Mouse (Mus musculus) left cerebral cortex, adult 18-20 months (tissue): ENCODE data around the gene F2. TPM values are rescaled to one million over a fixed set of nuclear protein-coding genes. Genes with fewer than 3 reads are reported as not detected.
A peak's percentile ranks its signal among the peaks of the same experiment; 100 is the strongest.

Experiments
- DNase-seq, 2 experiments: peaks; one replicate each; pipeline ENCODE4 v3.0.0; 2021 to 2022; ENCODE audit warnings: low spot score in 2 of 2, mixed read lengths in 1 of 2
- long read RNA-seq, 2 experiments: library from polyadenylated mRNA; stranded (forward); transcript quantifications; one replicate each; pipeline ENCODE4 v2.0.0; 2021
- total RNA-seq, 2 experiments: library from RNA; stranded (reverse); gene quantifications; 2 replicates each; pipeline ENCODE4 v1.2.3; 2021

F2 gene
- under 1 TPM in 1 of 2 experiments, not detected in 1; 0.14 TPM for total RNA-seq
- long read RNA-seq, experiment 1 = 0 reads
- long read RNA-seq, experiment 2 = 0 reads

DNA sequence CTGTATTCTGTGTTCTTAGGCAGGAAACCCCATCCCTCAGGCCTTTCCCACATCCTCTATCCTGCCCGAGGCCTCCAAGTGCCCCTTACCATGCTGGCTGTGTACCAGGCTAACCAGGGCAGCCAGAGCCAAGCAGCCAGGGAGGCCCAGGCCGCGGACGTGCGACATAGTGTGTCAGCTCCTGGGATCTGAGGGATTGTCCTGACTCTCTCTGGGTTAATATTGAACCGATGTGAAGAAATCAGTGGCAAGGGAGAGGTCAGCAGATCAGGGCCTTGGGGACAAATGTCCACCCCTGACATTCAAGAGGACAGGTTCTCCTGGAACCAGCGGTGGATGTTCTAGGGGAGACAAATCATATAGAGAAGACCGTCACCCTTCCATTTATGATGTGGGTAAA, at the start of gene F2:
Gene F2, minus strand, starts transcription at position 186 of the 400 bp plus-strand sequence.
- DNase-seq = no peak

DNA sequence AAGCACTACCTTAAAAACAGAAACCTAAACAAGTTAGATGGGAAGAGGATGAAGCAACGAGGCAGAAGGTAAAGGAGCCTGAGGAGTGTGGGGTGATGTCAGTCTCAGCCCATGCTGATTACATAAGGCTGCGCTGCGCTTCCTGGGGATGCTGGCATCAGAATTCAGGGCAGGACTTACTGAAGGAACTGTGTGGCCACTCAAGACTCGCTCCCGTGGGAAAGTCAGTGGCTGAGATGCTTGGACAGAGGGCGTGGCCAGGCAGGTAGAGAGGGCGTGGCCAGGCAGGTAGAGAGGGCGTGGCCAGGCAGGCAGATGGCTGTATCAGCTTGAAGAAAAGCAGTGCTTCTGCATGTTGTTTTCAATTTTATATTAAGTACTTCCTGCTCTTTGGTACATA, 47.7 kb upstream of the F2 start:
- no peak for DNase-seq

DNA sequence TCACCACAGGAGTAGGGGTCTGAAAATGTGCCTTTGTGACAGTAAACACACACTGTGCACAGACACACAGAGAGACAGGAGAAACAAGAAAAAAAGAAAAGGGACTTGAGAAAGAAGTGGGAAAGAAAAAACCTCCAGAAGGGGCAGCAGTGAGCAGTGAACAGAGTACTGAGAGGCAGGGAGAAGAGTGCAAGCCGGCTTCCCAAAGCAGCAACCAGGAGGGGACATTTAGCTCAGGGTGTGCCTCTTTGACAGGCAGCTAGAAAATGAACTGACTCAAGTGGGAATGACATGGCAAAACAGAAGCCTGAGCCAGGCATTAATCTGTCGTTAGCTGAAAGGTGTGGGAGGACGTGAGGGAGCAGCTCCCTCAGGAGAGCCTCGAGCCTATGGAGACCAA, 46.6 kb upstream of the F2 start:
- DNase-seq = peak; percentile 70 to 78

DNA sequence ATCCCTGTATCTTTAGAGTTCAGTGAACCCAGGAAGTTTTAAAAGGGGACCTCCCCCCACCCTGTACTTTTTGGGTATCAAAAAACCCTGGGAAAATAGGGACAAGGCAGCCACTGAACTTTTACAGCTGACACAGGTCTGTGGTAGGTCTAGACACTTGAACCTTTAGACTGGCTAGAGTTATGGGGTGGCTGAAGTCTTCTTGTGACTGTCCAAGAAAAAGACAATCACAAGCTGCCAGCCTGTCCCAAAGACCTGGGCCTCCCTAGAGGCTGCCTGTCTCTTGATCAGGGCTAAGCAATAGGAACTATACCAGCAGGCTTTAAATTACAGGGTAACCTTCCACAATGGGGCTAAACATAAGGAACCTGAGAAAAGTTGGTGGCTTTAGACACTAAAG, 40.7 kb upstream of the F2 start:
- DNase-seq = no peak

DNA sequence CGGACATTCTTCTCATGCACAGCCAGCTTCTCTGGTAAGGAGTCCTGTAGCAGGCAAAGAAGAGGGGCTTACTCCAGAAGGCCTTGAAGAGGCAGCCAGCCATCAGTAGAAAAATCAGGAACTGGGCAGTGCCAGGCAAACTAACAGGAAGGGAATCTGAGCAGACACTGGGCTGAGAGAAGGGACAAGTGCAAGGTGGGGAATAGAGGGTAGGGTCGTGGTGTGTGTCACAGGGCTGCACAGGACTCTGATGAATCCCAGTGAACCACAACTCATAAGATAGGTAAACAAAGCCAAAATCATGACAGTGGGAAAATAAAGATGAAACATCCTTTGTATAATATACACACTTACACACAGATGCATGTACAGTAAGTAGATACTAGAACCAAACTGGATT, 40.2 kb upstream of the F2 start:
- DNase-seq = no peak

DNA sequence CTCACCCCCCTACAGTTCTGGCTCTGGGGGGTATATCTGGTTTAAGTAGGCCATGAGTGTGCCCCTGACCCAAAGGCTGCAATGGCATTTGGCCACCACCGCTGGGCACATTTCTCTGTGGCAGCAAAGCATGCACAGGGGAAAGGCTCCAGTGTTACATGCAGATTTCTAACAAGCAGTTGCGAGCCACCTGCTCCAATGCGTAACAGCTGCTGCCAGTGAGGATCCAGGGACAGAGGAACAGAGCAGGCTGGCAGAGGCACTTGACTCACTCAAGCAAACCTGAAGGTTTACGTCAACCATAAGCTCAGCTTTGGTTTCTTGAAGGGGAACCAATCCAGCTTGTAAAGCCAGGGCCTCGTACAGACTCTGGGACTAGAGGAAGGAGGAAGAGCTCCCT, 38.7 kb upstream of the F2 start:
- peak; percentile 41 to 43 for DNase-seq

DNA sequence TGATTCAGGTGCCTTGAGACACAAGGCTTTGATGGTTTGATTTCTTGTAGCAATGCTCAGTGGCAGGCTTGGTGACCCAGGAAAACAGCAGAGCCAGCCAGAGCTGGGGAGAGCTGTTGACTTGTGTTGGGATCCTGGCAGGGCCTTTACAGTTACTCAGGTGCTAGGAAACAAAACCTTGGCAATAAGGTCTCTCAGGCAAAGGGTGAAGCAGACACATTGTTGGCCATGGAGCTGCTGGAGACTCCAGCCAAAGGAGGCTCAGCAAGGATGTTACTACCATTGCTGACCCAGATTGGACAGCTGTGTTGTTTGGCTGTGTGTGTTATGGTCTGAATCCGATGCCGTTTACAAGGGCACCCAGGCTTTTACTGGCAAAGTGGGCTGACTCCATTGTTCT, 37.4 kb upstream of the F2 start:
- no peak for DNase-seq

DNA sequence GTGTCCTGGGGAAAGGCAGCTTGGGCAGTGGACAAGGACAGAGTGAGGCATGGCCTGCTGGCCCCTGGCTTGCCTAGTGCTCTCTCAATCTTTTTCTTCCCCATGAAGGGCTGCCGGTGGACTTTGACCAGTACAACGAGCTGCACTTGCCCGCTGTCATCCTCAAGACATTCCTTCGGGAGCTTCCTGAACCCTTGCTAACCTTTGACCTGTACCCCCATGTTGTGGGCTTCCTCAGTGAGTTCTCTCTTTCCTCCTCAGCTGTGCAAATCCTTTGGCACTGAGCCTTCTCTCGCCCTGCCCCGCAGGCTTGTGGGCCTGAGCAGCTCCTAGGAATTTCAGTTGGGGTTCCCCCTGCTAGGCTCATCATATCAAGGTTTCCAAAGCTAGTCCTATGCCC, 33.8 kb upstream of the F2 start:
- DNase-seq = no peak

DNA sequence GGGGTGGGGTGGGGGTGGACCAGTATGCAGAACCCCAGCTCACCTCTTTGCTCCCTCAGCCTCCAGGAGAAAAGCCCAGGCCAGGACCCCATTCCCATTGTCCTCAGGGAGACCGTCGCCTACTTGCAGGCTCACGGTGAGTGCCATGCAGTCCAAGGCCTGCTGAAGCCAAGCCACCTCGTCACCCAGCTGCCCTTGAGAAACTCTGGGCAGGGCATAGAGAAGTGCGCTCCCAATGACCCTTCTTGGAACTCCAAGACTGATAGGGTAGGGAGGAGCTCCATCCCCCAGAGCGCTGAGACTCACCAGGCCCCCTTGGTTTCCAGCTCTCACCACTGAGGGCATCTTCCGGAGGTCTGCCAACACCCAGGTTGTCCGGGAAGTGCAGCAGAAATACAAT, 33.1 kb upstream of the F2 start:
- DNase-seq = no peak

DNA sequence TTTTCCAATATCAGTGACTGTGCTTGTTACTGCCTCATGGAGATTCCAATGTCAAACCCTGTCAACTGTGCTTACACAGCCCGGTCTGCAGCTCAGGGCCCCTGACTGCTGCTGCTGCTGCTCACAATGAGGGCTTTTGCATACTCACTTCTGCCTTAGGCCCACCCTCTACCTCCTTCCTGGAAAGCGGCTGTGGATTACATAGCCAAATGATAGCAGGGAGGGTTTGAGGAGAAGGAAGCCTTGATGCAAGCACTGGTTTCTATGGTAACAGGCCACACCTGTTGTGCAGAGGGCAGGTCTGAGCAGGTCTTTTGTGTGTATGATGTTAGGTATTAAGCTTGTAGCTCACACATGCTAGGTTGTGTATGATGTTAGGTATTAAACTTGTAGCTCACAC, 31.5 kb upstream of the F2 start:
- no peak for DNase-seq

DNA sequence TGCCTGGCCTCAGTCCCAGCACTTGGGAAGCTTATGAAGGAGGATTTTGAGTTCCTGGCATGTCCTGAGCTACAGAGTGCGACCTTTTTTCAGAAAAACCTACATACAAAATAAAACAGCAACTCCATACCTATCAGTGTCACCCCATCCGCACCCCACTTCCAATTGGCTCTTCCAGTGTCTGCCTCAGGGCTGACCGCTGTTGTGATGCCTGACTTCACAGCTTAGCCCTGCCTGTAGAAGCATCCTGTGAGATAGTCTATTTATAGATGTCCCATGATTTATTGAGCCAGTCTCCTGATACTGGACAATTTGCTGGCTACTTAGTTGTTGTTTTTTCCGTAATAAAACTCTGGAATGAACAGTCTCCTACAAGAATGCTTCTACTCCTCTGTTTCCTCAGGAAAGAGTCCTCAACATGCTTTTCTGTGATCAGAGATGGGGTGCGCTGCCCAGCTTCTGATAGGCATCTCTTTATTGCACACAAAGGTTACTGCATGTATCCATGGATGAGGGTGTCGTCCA, 30.2 kb upstream of the F2 start:
- no peak for DNase-seq

DNA sequence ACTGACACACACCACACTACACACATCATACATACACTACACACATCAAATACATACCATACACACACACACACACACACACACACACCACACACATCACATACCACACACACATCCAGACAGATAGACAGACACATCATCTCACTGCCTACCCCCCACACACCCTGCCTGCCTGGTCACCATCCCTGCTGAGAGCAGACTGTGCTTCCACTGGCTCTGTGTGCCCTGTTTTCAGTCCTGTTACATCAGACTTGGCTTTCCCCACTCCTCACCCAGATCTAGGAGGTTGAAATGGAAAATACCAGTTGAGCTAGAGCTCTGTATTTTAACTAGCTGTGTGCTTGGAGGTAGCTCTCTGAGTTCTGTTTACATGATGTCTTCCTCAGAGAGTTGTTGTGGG, 28.6 kb upstream of the F2 start:
- no peak for DNase-seq

DNA sequence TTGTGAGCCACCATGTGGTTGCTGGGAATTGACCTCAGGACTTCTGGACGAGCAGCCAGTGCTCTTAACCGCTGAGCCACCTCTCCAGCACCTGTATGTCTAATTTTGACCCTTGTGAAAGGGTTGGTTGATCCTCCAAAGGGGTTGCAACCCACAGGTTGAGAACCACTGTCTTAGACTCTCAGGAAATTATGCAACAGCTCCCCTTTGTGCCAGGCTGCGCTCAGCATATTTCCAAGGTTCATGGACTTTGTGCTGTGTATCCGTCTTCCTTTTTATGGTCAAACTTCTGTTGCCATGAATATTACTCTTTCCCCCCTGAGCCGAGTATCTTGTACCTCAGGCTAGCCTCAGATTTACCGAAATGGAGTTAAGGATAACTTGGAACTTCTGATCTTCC, 24.8 kb upstream of the F2 start:
- DNase-seq = no peak

DNA sequence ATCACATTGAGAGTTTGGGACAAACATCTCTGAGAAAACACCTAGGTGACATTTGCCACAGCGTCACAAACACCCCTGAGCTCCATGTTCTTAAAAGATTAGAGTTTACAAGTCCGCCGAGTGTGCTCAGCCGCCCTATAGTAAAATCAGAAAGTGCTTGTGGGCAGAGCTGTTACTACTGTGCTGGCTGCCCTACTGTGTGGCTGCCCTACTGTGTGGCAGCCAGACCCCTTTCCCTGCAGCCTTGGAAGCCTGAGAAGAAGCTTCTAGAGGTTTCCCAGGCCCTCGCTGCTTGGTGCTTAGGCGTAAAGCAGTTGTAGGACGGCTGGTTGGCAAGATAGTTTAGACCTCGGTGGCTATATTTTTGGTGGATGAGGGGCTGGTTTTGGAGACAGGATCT, 23.4 kb upstream of the F2 start:
- no peak for DNase-seq

DNA sequence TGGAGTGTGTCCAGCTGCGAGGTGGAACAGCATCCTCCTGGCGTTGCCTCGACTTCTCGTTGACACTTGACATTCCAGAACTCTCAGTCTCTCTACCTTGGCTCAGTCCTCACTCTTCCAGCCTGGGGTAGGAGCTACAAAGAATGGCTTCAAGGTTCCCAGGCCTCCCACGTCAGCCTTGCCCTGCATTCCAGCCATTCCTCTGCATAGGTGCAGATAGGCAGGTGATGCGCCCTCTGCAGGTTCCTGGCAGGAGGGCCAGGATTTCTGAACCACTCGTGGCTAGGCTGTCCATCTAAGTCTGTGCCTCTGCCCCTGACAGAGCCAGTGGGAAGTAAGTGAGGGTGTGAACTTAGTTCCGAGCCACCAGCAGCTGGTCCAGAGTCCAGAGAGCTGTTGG, 20.6 kb upstream of the F2 start:
- no peak for DNase-seq

DNA sequence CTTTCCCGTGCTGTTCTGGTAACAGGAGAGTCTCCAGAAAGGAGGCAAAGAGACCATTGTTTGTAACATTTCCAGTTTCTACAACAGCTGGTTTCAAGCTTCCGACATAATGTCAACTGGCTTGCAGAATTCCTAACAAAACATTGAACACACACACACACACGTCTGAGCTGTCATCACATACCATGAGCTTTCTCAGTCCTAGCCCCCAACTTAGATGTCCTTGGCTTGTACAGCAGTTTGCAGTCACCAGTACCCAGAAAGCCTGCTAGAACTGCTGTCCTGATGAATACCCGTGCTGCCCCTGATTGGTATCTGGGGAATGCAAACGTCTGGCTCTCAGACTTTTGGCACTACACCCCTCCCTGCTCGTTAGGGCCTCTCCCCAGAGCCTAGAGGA, 19.6 kb upstream of the F2 start:
- DNase-seq = no peak

DNA sequence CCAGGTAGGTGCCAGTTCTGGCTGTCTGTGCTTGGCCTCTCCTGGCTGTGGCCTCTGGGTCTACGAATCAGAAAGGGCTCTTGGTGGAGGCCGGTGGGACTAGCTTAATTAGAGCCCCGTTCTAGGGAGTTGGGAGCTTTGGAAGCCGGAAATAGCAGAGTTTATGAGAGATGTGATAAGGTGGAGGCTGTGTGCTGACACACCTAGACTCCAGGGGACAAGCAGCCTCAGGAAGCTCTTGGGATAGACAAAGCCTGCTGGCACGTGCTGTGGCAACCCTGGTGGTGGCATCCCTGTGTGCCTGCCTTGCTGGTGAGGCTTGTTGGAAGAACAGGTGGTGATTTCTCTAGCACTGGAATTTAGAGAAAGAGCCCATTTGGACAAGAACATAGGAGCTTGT, 19.2 kb upstream of the F2 start:
- DNase-seq = no peak

DNA sequence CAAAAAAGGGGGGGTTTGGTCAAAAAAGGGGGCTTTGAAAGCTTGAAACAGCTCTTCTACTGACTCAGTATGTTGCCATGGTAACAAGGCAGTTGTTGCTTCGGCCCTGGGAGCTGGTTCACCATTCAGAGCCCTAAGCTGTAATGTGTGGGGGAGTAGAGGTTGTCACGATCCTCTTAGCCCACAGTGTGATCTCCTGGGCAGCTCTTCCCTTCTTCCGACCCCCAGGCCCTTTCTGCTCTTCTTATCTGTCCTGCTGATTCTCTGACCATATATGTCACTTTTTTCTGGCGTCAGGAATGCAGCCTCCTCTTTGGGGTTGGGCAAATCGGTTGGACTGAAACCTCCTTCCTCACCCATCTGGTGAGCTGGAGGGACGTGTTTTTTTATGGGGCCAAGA, 16.6 kb upstream of the F2 start:
- DNase-seq = peak; percentile 23 to 44

DNA sequence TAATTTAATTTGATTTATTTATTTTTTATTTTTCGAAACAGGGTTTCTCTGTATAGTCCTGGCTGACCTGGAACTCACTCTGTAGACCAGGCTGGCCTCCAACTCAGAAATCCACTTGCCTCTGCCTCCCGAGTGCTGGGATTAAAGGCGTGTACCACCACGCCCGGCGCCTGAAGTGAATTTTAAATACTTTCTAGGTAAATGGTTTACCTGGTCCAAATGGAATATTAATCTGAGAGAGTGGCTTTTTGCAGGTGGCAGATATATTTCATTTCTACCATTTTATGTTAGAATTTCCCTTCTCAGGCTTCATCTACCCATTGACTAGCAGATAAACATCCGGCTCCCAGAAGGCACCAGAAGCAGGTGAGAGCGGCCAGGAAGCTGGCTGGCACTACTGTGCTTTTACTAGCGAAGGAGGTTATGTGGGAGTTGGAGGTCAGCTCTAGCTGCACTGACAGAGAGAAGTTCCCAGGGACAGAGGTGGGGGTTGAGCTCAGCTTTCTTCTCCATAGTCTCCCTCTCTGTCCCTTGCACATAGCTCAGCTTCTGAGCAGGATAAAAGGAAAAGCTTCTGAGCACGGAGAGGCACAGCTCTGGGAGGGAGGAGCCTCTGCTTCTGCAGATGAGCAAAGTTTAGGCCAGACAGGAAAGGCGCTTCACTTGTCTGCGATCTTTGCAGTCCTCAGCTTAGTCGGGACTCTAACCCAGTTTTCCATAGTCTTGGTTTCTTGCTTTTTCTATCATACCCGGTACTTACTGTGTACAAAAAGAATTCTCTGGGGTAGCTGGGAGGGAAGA, 15.4 kb upstream of the F2 start:
- DNase-seq = no peak

DNA sequence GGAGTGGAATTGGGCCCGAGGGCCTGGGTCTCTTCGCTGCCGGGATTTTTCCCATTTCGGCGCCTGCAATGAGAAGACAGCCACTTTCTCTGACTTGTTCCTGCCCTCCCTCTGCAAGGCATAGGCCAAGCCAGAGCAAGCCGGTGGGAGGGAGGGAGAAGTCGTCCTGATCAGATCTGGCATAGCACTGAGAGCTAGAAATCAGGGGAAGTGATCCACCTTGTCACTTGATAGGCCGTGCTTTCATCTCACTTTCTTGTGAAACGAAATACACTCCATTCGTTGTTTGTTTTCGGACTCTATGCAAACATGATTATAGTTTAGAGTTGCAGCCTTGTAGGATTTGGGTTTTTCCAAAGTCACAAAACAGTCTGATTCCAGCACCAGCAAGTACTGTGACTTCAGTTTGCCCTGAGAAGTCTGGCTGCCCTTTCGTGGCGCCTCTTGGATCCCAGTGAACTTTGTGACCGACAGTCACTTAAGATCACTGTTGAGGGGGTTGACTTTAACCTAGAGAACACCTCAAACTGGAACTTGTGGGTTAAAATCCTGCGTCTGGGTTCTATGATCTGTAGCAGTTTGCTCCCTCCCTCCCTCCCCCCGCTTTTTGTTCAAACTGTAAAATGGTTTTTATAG, 14.3 kb upstream of the F2 start:
- no peak for DNase-seq

DNA sequence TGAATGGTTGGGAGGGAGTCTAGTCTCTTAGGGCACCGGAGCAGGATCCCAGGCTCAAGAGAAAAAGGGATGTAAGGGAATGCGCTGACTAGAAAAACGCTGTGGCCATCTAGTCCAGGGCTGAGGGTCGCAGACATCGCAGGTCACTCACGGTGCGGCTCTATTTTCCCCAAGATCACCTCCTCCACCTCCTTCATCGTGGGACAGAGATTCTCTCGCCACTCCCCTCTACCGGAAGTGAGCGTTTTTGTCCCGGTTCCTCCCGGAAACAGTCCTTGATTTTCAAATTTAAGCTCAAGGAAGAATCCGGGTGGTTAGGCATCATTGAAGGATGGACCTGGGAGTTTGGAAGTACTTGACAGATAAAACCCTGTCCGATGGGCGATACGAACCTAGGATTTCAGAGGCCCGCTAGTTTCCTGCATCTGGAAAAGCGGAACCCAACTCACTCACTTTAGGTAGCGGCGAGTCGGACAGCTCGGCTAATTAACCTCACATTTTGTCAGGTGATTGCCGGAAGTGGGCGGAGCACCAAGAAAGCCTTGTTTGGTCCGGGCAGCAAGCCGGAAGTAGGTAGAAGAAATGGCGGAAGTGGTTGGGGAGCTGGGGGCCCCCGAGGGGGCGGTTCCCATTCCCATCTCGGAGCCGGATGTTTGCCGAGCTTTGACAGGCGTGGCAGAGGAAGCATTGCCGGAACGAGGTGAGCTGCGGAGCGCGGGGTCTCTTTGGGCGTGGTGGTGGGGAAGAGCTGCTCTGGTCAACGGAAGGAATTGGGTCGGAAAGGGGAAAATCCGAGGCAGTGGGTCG, 13.5 kb upstream of the F2 start, which contains the start of the genes Zfp408 and Arhgap1:
Gene Zfp408, minus strand, starts transcription at position 239 of the 807 bp plus-strand sequence.
Gene Arhgap1, plus strand, starts transcription at position 308 of the 807 bp plus-strand sequence.
- peak; percentile 95 to 97 for DNase-seq

DNA sequence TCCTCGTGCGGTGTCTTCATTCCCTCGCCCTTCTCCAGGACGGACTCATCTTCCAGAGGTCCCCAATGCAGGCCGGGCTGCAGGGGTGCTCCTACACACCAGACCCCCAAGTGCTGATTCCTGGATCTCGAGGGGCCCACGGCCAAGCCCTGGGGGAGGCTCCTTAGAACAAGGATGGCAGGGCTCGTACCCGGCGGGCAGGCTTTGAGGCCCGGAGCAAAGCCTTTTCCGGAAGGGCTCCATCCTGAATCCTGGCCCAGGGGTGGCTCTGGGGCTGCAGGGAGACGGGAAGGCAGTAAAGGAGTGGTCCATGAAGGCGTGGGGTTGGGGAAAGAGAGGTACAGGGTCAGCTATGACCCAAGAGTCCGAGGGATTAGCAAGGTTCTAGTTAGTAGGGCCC, 12.9 kb upstream of the F2 start:
- DNase-seq = no peak
